Mouse (Mus musculus): ENCODE data around the gene Ndrg3. TPM values are rescaled to one million over a fixed set of nuclear protein-coding genes. Genes with fewer than 3 reads are reported as not detected.

Ndrg3 gene
- polyA plus RNA-seq, 1 experiment from 2014 or later = 44.1 TPM

- Histone ChIP-seq H3K36me3 (ENCODE audit: control insufficient read depth, insufficient read depth, low read length) (no peaks in the 10 kb centered on the region), H3K4me1 (ENCODE audit: control insufficient read depth, insufficient read depth, low read length) (peaks cover 4% of the 10 kb centered on the region; the same call in 1 of the 2 replicates), H3K4me2 (replicated peaks; ENCODE audit: low read depth, low read length) (no peak overlapping the region), H3K9ac (ENCODE audit: low read depth, low read length) (no peak overlapping the region), H3K27me3 (ENCODE audit: control insufficient read depth, insufficient read depth, low read length) (no peaks in the 10 kb centered on the region), H3K4me3 (ENCODE audit: low read length) (no peak overlapping the region), H3K27ac (ENCODE audit: low read depth, low read length) (no peak overlapping the region), H3K9me3 (ENCODE audit: control insufficient read depth, low read length) (no peaks in the 10 kb centered on the region)
- ATAC-seq (ENCODE audit: low FRiP score, low TSS enrichment) = no peak
- WGBS = 81% methylated on average over 2 of the region's 2 CpGs
Observed at GRCm38 (mm10) chr2:156980059-156980458, 11.8 kb downstream of the Ndrg3 start.

- Histone ChIP-seq H3K36me3 (ENCODE audit: control insufficient read depth, insufficient read depth, low read length) (no peaks in the 10 kb centered on the region), H3K9ac (ENCODE audit: low read depth, low read length) (no peak overlapping the region), H3K27ac (ENCODE audit: low read depth, low read length) (no peak overlapping the region), H3K4me3 (ENCODE audit: low read length) (no peak overlapping the region), H3K9me3 (ENCODE audit: control insufficient read depth, low read length) (no peaks in the 10 kb centered on the region), H3K4me1 (ENCODE audit: control insufficient read depth, insufficient read depth, low read length) (0 out of 2 replicates have a peak, but pooled peaks cover 5% of the 10 kb centered on the region), H3K27me3 (ENCODE audit: control insufficient read depth, insufficient read depth, low read length) (no peaks in the 10 kb centered on the region), H3K4me2 (replicated peaks; ENCODE audit: low read depth, low read length) (no peak overlapping the region)
- no peak for ATAC-seq (ENCODE audit: low FRiP score, low TSS enrichment)
Observed at GRCm38 (mm10) chr2:156976711-156977110, 15.1 kb downstream of the Ndrg3 start.

GRCm38 (mm10) chr2:156974967-156975366 is 16.9 kb downstream of the Ndrg3 start:
- H3K27me3 ChIP-seq (ENCODE audit: control insufficient read depth, insufficient read depth, low read length) = no peaks in the 10 kb centered on the region

GRCm38 (mm10) chr2:156973316-156974100 is 18.3 kb downstream of the Ndrg3 start:
- Histone ChIP-seq H3K9ac (ENCODE audit: low read depth, low read length) (no peak overlapping the region), H3K9me3 (ENCODE audit: control insufficient read depth, low read length) (no peaks in the 10 kb centered on the region), H3K4me2 (replicated peaks; ENCODE audit: low read depth, low read length) (no peak overlapping the region), H3K27me3 (ENCODE audit: control insufficient read depth, insufficient read depth, low read length) (no peaks in the 10 kb centered on the region), H3K27ac (ENCODE audit: low read depth, low read length) (no peak overlapping the region), H3K36me3 (ENCODE audit: control insufficient read depth, insufficient read depth, low read length) (no peaks in the 10 kb centered on the region), H3K4me1 (ENCODE audit: control insufficient read depth, insufficient read depth, low read length) (0 out of 2 replicates have a peak, but pooled peaks cover 5% of the 10 kb centered on the region), H3K4me3 (ENCODE audit: low read length) (no peak overlapping the region)
- no peak for ATAC-seq (ENCODE audit: low FRiP score, low TSS enrichment)
- WGBS = 89% methylated on average over 5 of the region's 5 CpGs

More at GRCm38 (mm10) chr2:156974967-156975366, 16.9 kb downstream of the Ndrg3 start:
- no peak overlapping the region for H3K4me2 ChIP-seq (replicated peaks; ENCODE audit: low read depth, low read length)
- 0 out of 2 replicates have a peak, but pooled peaks cover 5% of the 10 kb centered on the region for H3K4me1 ChIP-seq (ENCODE audit: control insufficient read depth, insufficient read depth, low read length)
- no peaks in the 10 kb centered on the region for H3K9me3 ChIP-seq (ENCODE audit: control insufficient read depth, low read length)
- WGBS = 6% methylated on average over 2 of the region's 2 CpGs
- no peaks in the 10 kb centered on the region for H3K36me3 ChIP-seq (ENCODE audit: control insufficient read depth, insufficient read depth, low read length)
- H3K9ac ChIP-seq (ENCODE audit: low read depth, low read length) = no peak overlapping the region
- no peak overlapping the region for H3K4me3 ChIP-seq (ENCODE audit: low read length)
- ATAC-seq (ENCODE audit: low FRiP score, low TSS enrichment) = peak; percentile 66
- no peak overlapping the region for H3K27ac ChIP-seq (ENCODE audit: low read depth, low read length)

GRCm38 (mm10) chr2:156970253-156970652 is 21.6 kb downstream of the Ndrg3 start:
- Histone ChIP-seq H3K4me1 (ENCODE audit: control insufficient read depth, insufficient read depth, low read length) (0 out of 2 replicates have a peak, but pooled peaks cover 5% of the 10 kb centered on the region), H3K27ac (ENCODE audit: low read depth, low read length) (no peak overlapping the region), H3K36me3 (ENCODE audit: control insufficient read depth, insufficient read depth, low read length) (no peaks in the 10 kb centered on the region), H3K9ac (ENCODE audit: low read depth, low read length) (no peak overlapping the region), H3K4me3 (ENCODE audit: low read length) (no peak overlapping the region), H3K9me3 (ENCODE audit: control insufficient read depth, low read length) (no peaks in the 10 kb centered on the region), H3K4me2 (replicated peaks; ENCODE audit: low read depth, low read length) (no peak overlapping the region), H3K27me3 (ENCODE audit: control insufficient read depth, insufficient read depth, low read length) (no peaks in the 10 kb centered on the region)
- 63% methylated on average over 7 of the region's 7 CpGs for WGBS
- ATAC-seq (ENCODE audit: low FRiP score, low TSS enrichment) = no peak

GRCm38 (mm10) chr2:156968501-156968900 is 23.4 kb downstream of the Ndrg3 start:
- Histone ChIP-seq H3K9me3 (ENCODE audit: control insufficient read depth, low read length) (no peaks in the 10 kb centered on the region), H3K27me3 (ENCODE audit: control insufficient read depth, insufficient read depth, low read length) (no peaks in the 10 kb centered on the region), H3K4me2 (replicated peaks; ENCODE audit: low read depth, low read length) (no peak overlapping the region), H3K27ac (ENCODE audit: low read depth, low read length) (no peak overlapping the region), H3K4me3 (ENCODE audit: low read length) (no peak overlapping the region), H3K9ac (ENCODE audit: low read depth, low read length) (no peak overlapping the region), H3K4me1 (ENCODE audit: control insufficient read depth, insufficient read depth, low read length) (no peaks in the 10 kb centered on the region), H3K36me3 (ENCODE audit: control insufficient read depth, insufficient read depth, low read length) (no peaks in the 10 kb centered on the region)
- 86% methylated on average over 4 of the region's 4 CpGs for WGBS
- no peak for ATAC-seq (ENCODE audit: low FRiP score, low TSS enrichment)

- no peak overlapping the region for H3K4me3 ChIP-seq (ENCODE audit: low read length)
- H3K4me2 ChIP-seq (replicated peaks; ENCODE audit: low read depth, low read length) = no peak overlapping the region
- no peak for ATAC-seq (ENCODE audit: low FRiP score, low TSS enrichment)
- no peak overlapping the region for H3K27ac ChIP-seq (ENCODE audit: low read depth, low read length)
- no peaks in the 10 kb centered on the region for H3K27me3 ChIP-seq (ENCODE audit: control insufficient read depth, insufficient read depth, low read length)
- H3K4me1 ChIP-seq (ENCODE audit: control insufficient read depth, insufficient read depth, low read length) = no peaks in the 10 kb centered on the region
- no peak overlapping the region for H3K9ac ChIP-seq (ENCODE audit: low read depth, low read length)
- no peaks in the 10 kb centered on the region for H3K36me3 ChIP-seq (ENCODE audit: control insufficient read depth, insufficient read depth, low read length)
- 79% methylated on average over 6 of the region's 6 CpGs for WGBS
- H3K9me3 ChIP-seq (ENCODE audit: control insufficient read depth, low read length) = no peaks in the 10 kb centered on the region
Observed at GRCm38 (mm10) chr2:156967388-156967787, 24.5 kb downstream of the Ndrg3 start.

GRCm38 (mm10) chr2:156963891-156964290 is 28.0 kb downstream of the Ndrg3 start:
- no peak overlapping the region for H3K27ac ChIP-seq (ENCODE audit: low read depth, low read length)
- no peaks in the 10 kb centered on the region for H3K36me3 ChIP-seq (ENCODE audit: control insufficient read depth, insufficient read depth, low read length)
- 86% methylated on average over 7 of the region's 7 CpGs for WGBS
- no peak overlapping the region for H3K4me3 ChIP-seq (ENCODE audit: low read length)
- H3K4me1 ChIP-seq (ENCODE audit: control insufficient read depth, insufficient read depth, low read length) = no peaks in the 10 kb centered on the region
- H3K4me2 ChIP-seq (replicated peaks; ENCODE audit: low read depth, low read length) = no peak overlapping the region
- no peaks in the 10 kb centered on the region for H3K27me3 ChIP-seq (ENCODE audit: control insufficient read depth, insufficient read depth, low read length)
- no peak for ATAC-seq (ENCODE audit: low FRiP score, low TSS enrichment)
- no peaks in the 10 kb centered on the region for H3K9me3 ChIP-seq (ENCODE audit: control insufficient read depth, low read length)
- H3K9ac ChIP-seq (ENCODE audit: low read depth, low read length) = no peak overlapping the region

GRCm38 (mm10) chr2:156958496-156959252 is 33.2 kb downstream of the Ndrg3 start:
- Histone ChIP-seq H3K9ac (ENCODE audit: low read depth, low read length) (no peak overlapping the region), H3K4me3 (ENCODE audit: low read length) (no peak overlapping the region), H3K36me3 (ENCODE audit: control insufficient read depth, insufficient read depth, low read length) (no peaks in the 10 kb centered on the region), H3K27ac (ENCODE audit: low read depth, low read length) (no peak overlapping the region), H3K4me2 (replicated peaks; ENCODE audit: low read depth, low read length) (no peak overlapping the region), H3K27me3 (ENCODE audit: control insufficient read depth, insufficient read depth, low read length) (no peaks in the 10 kb centered on the region), H3K4me1 (ENCODE audit: control insufficient read depth, insufficient read depth, low read length) (no peaks in the 10 kb centered on the region), H3K9me3 (ENCODE audit: control insufficient read depth, low read length) (no peaks in the 10 kb centered on the region)
- 90% methylated on average over 9 of the region's 9 CpGs for WGBS
- ATAC-seq (ENCODE audit: low FRiP score, low TSS enrichment) = no peak

All from kidney, embryonic 14.5 days (tissue).